Mouse (Mus musculus): ENCODE measurements around the gene Tmem210. TPM values are rescaled to one million over a fixed set of nuclear protein-coding genes. Genes with fewer than 3 reads are reported as not detected.
A peak's percentile ranks its signal among the peaks of the same experiment; 100 is the strongest.

The Tmem210 gene
- not detected in 2 replicates for polyA plus RNA-seq (2014; fragmentation: Nextera tagmentation; extraction: Ambion mirVana)

GRCm38 (mm10) chr2:25287927-25288649, at the start of gene Tmem210:
Tmem210 (plus strand) TSS chr2:25288145.
- H3K4me3 ChIP-seq (ENCODE audit: low read length), result no peak within 1 kb of the TSS
- no peak within 1 kb of the TSS for H3K4me2 ChIP-seq (replicated peaks; ENCODE audit: low read depth, low read length)
- H3K27me3 ChIP-seq (ENCODE audit: control insufficient read depth, insufficient read depth, low read length), result peaks cover 51% of the 10 kb centered on the region
- no peak for ATAC-seq (ENCODE audit: low FRiP score, low TSS enrichment)
- H3K27ac ChIP-seq (ENCODE audit: low read depth, low read length), result no peak within 1 kb of the TSS
- no peaks in the 10 kb centered on the region for H3K9me3 ChIP-seq (ENCODE audit: control insufficient read depth, low read length)
- no peak within 1 kb of the TSS for H3K9ac ChIP-seq (ENCODE audit: low read depth, low read length)
- H3K36me3 ChIP-seq (ENCODE audit: control insufficient read depth, insufficient read depth, low read length), result peaks cover 26% of the 10 kb centered on the region
- H3K4me1 ChIP-seq (ENCODE audit: control insufficient read depth, insufficient read depth, low read length), result peaks cover 10% of the 10 kb centered on the region; the same call in 1 of the 2 replicates
- WGBS, result 82% methylated on average over 6 of the region's 6 CpGs

DNA sequence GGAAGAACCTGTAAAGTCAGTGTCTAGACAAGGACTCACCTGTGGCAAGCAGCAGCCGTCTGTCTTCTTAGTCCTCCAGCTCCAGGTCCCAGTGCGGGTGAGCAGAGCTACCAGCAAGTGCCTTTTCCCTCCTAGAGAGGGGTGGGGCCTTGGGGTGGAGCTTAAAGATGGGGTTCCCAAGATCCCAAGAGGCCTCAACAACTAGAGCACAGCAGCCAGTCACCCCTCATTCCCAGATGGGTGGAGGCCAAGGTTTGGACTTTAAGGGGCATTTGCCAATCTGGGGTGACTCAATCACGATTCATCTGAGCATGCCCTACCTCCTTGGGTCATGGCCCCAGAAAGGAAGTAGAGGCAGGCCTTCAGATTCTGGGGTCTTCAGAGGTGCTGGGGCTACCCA, 48.2 kb upstream of the Tmem210 start:
- Histone ChIP-seq H3K27me3 (ENCODE audit: control insufficient read depth, insufficient read depth, low read length) (peaks cover 10% of the 10 kb centered on the region; the same call in 1 of the 2 replicates), H3K4me1 (ENCODE audit: control insufficient read depth, insufficient read depth, low read length) (peaks cover 12% of the 10 kb centered on the region; the same call in 1 of the 2 replicates), H3K4me2 (replicated peaks; ENCODE audit: low read depth, low read length) (no peak overlapping the region), H3K9ac (ENCODE audit: low read depth, low read length) (no peak overlapping the region), H3K4me3 (ENCODE audit: low read length) (no peak overlapping the region), H3K27ac (ENCODE audit: low read depth, low read length) (no peak overlapping the region), H3K36me3 (ENCODE audit: control insufficient read depth, insufficient read depth, low read length) (no peaks in the 10 kb centered on the region), H3K9me3 (ENCODE audit: control insufficient read depth, low read length) (no peaks in the 10 kb centered on the region)
- no peak for ATAC-seq (ENCODE audit: low FRiP score, low TSS enrichment)
- WGBS, result 82% methylated on average over 3 of the region's 3 CpGs

DNA sequence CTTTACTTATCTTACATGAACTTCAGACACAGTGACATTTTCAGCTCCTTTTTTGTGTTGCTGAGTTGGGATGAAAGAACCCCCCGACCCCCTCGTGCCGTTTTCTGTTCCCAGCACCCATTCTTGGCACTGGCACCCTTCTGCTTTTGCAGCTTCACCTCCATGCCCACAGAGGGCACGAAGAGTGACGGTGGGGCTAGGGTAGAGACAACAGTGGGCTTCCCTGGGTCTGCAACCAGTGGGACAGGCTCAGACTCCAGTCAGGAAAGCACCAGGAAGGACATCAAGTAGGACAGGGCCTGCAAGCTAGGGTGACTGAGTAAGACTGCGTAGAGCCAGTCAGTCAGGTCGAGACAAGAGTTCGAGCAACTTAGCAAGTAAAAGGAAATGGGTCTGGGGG, 47.6 kb upstream of the Tmem210 start:
- Histone ChIP-seq H3K4me1 (ENCODE audit: control insufficient read depth, insufficient read depth, low read length) (peaks cover 12% of the 10 kb centered on the region; the same call in 1 of the 2 replicates), H3K4me3 (ENCODE audit: low read length) (peak overlapping the region; percentile 24), H3K36me3 (ENCODE audit: control insufficient read depth, insufficient read depth, low read length) (peaks cover 1% of the 10 kb centered on the region; the same call in 1 of the 2 replicates), H3K4me2 (replicated peaks; ENCODE audit: low read depth, low read length) (peak overlapping the region; percentile 93), H3K27me3 (ENCODE audit: control insufficient read depth, insufficient read depth, low read length) (peaks cover 10% of the 10 kb centered on the region; the same call in 1 of the 2 replicates), H3K9me3 (ENCODE audit: control insufficient read depth, low read length) (no peaks in the 10 kb centered on the region), H3K9ac (ENCODE audit: low read depth, low read length) (peak overlapping the region; percentile 45; the same call in 1 of the 2 replicates), H3K27ac (ENCODE audit: low read depth, low read length) (no peak overlapping the region; the same call in 1 of the 2 replicates)
- 55% methylated on average over 8 of the region's 8 CpGs for WGBS
- ATAC-seq (ENCODE audit: low FRiP score, low TSS enrichment), result 0 out of 2 replicates have a peak, but pooled peaks have one; percentile 2

DNA sequence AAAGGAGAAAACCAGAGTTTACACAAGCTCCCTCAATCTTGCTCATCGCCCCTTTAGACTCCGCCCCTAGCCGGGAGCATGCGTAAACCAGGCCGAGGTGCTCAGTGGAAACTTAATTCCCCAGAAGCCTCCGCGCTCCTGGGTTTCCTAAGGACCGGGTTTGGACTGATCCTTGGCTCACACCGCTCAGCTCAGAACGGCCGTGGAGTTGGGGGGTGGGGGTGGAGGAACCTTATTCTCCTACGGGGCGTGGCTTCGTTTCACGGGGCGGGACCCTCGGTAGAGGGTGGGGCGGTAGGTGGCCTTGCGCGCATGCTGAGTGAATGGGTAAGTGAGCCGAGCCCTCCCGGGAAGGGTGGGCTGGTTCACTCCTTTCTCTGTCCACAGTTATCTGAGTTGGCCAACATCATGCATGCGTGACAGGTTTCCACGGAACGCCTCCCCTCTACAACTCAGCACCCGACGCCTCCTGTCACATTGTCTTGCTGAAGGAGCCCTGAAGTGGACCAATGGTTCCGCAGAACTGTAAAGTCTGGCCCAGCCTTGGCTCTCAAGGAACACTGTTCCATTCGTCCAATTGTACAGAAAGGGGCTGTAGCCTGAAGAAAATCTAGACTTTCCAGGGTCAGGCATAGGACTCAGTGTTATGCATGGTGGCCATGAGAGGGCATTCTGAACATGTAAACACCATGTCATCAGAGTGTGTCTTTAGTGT, 47.1 kb upstream of the Tmem210 start:
- Histone ChIP-seq H3K9ac (ENCODE audit: low read depth, low read length) (peak overlapping the region; percentile 45), H3K4me1 (ENCODE audit: control insufficient read depth, insufficient read depth, low read length) (peaks cover 12% of the 10 kb centered on the region; the same call in 1 of the 2 replicates), H3K27ac (ENCODE audit: low read depth, low read length) (peak overlapping the region; percentile 8; the same call in 1 of the 2 replicates), H3K4me2 (replicated peaks; ENCODE audit: low read depth, low read length) (peak overlapping the region; percentile 93), H3K4me3 (ENCODE audit: low read length) (peak overlapping the region; percentile 24), H3K27me3 (ENCODE audit: control insufficient read depth, insufficient read depth, low read length) (peaks cover 10% of the 10 kb centered on the region; the same call in 1 of the 2 replicates), H3K9me3 (ENCODE audit: control insufficient read depth, low read length) (no peaks in the 10 kb centered on the region), H3K36me3 (ENCODE audit: control insufficient read depth, insufficient read depth, low read length) (peaks cover 4% of the 10 kb centered on the region; the same call in 1 of the 2 replicates)
- ATAC-seq (ENCODE audit: low FRiP score, low TSS enrichment), result peak; percentile 89
- 1% methylated on average over 29 of the region's 29 CpGs for WGBS

DNA sequence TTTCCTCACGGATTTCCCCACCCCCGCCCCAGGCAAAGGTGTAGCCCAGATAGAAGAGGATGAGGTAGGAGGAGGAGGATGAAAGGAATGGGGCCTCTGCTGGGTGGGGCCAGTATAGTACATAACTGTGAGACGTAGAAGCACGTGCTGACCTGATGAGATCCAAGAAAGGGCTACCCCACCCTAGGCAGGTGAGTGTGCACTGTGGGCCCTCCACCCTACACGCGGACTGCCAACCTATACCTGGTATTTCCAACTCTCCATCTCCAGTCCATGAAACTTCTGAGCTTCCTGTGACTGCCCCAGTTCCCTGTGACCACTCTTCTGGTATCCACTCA, 46.5 kb upstream of the Tmem210 start:
- Histone ChIP-seq H3K4me1 (ENCODE audit: control insufficient read depth, insufficient read depth, low read length) (peaks cover 12% of the 10 kb centered on the region; the same call in 1 of the 2 replicates), H3K36me3 (ENCODE audit: control insufficient read depth, insufficient read depth, low read length) (peaks cover 7% of the 10 kb centered on the region; the same call in 1 of the 2 replicates), H3K9me3 (ENCODE audit: control insufficient read depth, low read length) (no peaks in the 10 kb centered on the region), H3K9ac (ENCODE audit: low read depth, low read length) (no peak overlapping the region), H3K4me2 (replicated peaks; ENCODE audit: low read depth, low read length) (peak overlapping the region; percentile 93), H3K27me3 (ENCODE audit: control insufficient read depth, insufficient read depth, low read length) (peaks cover 10% of the 10 kb centered on the region; the same call in 1 of the 2 replicates), H3K4me3 (ENCODE audit: low read length) (peak overlapping the region; percentile 53; the same call in 1 of the 2 replicates), H3K27ac (ENCODE audit: low read depth, low read length) (no peak overlapping the region)
- peak; percentile 3; the same call in 1 of the 2 replicates for ATAC-seq (ENCODE audit: low FRiP score, low TSS enrichment)
- WGBS, result 8% methylated on average over 6 of the region's 6 CpGs

DNA sequence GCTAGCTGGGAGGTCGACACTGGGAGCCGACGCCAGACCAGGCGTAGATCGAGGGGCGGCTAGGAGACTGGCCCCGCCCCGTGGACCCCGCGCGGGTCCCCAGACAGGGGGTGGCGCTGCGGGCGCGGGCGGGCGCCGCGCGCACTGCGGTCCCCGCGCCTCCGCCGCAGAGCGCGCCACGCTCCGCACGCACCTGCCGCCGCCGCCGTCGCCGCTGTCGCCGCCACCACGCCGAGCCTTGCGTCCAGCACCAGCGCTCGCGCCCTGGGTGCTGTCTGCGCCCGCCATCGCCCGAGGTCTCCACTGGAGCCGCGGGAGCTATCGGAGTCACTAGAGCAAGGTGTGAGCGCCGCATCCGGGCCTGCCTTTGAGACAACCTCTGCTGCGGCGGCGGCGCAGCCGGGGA, 45.8 kb upstream of the Tmem210 start, which contains the start of the genes Rnf208 and Cysrt1:
Gene Rnf208 (plus strand): TSS at position 155 of the 406 bp plus-strand sequence.
Gene Cysrt1 (minus strand): TSS at position 352 of the 406 bp plus-strand sequence.
- ATAC-seq (ENCODE audit: low FRiP score, low TSS enrichment), result no peak
- Histone ChIP-seq H3K4me1 (ENCODE audit: control insufficient read depth, insufficient read depth, low read length) (peaks cover 12% of the 10 kb centered on the region; the same call in 1 of the 2 replicates), H3K27me3 (ENCODE audit: control insufficient read depth, insufficient read depth, low read length) (peaks cover 10% of the 10 kb centered on the region; the same call in 1 of the 2 replicates), H3K27ac (ENCODE audit: low read depth, low read length) (peak within 1 kb of the TSS; percentile 8; the same call in 1 of the 2 replicates), H3K9ac (ENCODE audit: low read depth, low read length) (peak within 1 kb of the TSS; percentile 67), H3K4me2 (replicated peaks; ENCODE audit: low read depth, low read length) (peak within 1 kb of the TSS; percentile 93), H3K9me3 (ENCODE audit: control insufficient read depth, low read length) (no peaks in the 10 kb centered on the region), H3K36me3 (ENCODE audit: control insufficient read depth, insufficient read depth, low read length) (peaks cover 12% of the 10 kb centered on the region), H3K4me3 (ENCODE audit: low read length) (peak within 1 kb of the TSS; percentile 53)
- 1% methylated on average over 45 of the region's 59 CpGs for WGBS

- Histone ChIP-seq H3K9ac (ENCODE audit: low read depth, low read length) (no peak overlapping the region), H3K27me3 (ENCODE audit: control insufficient read depth, insufficient read depth, low read length) (peaks cover 10% of the 10 kb centered on the region; the same call in 1 of the 2 replicates), H3K4me3 (ENCODE audit: low read length) (no peak overlapping the region), H3K36me3 (ENCODE audit: control insufficient read depth, insufficient read depth, low read length) (peaks cover 22% of the 10 kb centered on the region), H3K27ac (ENCODE audit: low read depth, low read length) (no peak overlapping the region), H3K4me1 (ENCODE audit: control insufficient read depth, insufficient read depth, low read length) (peaks cover 12% of the 10 kb centered on the region; the same call in 1 of the 2 replicates), H3K4me2 (replicated peaks; ENCODE audit: low read depth, low read length) (no peak overlapping the region), H3K9me3 (ENCODE audit: control insufficient read depth, low read length) (no peaks in the 10 kb centered on the region)
- WGBS, result 69% methylated on average over 8 of the region's 8 CpGs
- ATAC-seq (ENCODE audit: low FRiP score, low TSS enrichment), result no peak
Observed at GRCm38 (mm10) chr2:25243342-25243741, 44.6 kb upstream of the Tmem210 start.

DNA sequence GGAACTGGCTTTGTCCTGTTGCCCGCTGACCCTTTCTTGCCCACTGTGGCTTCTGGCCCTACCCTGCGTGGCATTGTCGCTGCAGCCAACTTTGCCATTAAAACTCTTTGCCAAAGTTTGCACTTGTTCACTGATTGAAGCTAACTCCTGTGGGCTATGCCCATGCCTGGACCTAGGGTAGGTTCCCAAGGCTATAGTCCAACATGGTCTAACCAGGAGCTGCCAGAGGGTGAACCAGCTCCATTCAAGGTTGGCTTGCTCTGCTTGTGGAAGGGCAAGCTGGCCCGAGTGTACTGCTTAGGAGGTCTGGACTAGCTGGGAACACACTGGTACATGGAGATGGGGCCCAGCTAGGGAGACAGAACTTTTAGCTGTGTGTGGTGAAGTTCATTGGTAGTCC, 43.8 kb upstream of the Tmem210 start:
- WGBS, result 91% methylated on average over 4 of the region's 4 CpGs
- Histone ChIP-seq H3K36me3 (ENCODE audit: control insufficient read depth, insufficient read depth, low read length) (peaks cover 30% of the 10 kb centered on the region), H3K27ac (ENCODE audit: low read depth, low read length) (no peak overlapping the region), H3K4me1 (ENCODE audit: control insufficient read depth, insufficient read depth, low read length) (peaks cover 12% of the 10 kb centered on the region; the same call in 1 of the 2 replicates), H3K4me2 (replicated peaks; ENCODE audit: low read depth, low read length) (no peak overlapping the region), H3K4me3 (ENCODE audit: low read length) (no peak overlapping the region), H3K9ac (ENCODE audit: low read depth, low read length) (no peak overlapping the region), H3K27me3 (ENCODE audit: control insufficient read depth, insufficient read depth, low read length) (peaks cover 10% of the 10 kb centered on the region; the same call in 1 of the 2 replicates), H3K9me3 (ENCODE audit: control insufficient read depth, low read length) (no peaks in the 10 kb centered on the region)
- no peak for ATAC-seq (ENCODE audit: low FRiP score, low TSS enrichment)

Measured in kidney, embryonic 14.5 days (tissue).